Mouse (Mus musculus): ENCODE results near the gene Shisa8.

Shisa8 gene

GRCm38 (mm10) chr15:82177743-82178290, 34.8 kb downstream of the Shisa8 start:
- DNase-seq (ENCODE audit: low read depth, low spot score): no peak

DNA sequence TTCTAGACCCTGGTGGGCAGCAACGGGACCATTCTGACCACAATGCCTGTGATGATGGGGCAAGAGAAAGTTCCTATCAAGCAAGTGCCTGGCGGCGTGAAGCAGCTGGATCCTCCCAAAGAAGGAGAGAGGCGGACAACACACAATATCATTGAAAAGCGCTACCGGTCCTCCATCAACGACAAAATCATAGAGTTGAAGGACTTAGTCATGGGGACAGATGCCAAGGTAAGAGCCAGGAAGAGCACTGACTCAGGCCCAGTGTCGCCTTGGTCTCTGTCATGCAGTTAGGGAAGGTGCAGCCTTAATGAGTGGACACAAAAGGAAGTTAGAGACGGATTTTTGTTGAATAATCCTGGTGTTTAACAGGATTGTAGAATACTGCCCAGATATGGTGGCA, 37.5 kb downstream of the Shisa8 start:
- no peak for DNase-seq (ENCODE audit: low read depth, low spot score)

GRCm38 (mm10) chr15:82172648-82173047, 40.0 kb downstream of the Shisa8 start:
- DNase-seq (ENCODE audit: low read depth, low spot score): no peak

GRCm38 (mm10) chr15:82170437-82171377, 41.9 kb downstream of the Shisa8 start:
- no peak for DNase-seq (ENCODE audit: low read depth, low spot score)

GRCm38 (mm10) chr15:82169671-82170070, 42.9 kb downstream of the Shisa8 start:
- no peak for DNase-seq (ENCODE audit: low read depth, low spot score)

- DNase-seq (ENCODE audit: low read depth, low spot score): no peak
Observed at GRCm38 (mm10) chr15:82167201-82168168, 45.1 kb downstream of the Shisa8 start.

- no peak for DNase-seq (ENCODE audit: low read depth, low spot score)
Observed at GRCm38 (mm10) chr15:82166240-82167100, 46.1 kb downstream of the Shisa8 start.

GRCm38 (mm10) chr15:82165332-82166239, 47.0 kb downstream of the Shisa8 start:
- no peak for DNase-seq (ENCODE audit: low read depth, low spot score)

DNA sequence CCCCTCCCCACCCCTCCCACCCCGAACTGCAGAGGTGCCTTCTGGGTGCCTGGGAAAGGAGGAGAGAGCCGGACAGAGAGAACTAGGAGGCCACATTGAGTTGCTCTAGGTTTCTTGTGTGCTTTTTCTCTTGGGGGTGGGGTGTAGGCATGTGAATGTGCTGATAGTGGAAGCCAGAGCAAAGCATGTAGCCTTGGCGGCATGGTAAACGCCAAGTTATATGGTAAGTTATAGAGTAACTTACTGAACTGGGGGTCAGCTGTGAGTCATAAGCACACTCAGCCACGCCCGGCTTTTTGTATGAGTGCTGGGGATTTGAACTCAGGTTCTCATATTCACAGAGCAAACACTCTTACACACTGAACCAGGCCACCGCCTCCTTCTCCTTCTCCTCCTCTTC, 48.1 kb downstream of the Shisa8 start:
- no peak for DNase-seq (ENCODE audit: low read depth, low spot score)

DNA sequence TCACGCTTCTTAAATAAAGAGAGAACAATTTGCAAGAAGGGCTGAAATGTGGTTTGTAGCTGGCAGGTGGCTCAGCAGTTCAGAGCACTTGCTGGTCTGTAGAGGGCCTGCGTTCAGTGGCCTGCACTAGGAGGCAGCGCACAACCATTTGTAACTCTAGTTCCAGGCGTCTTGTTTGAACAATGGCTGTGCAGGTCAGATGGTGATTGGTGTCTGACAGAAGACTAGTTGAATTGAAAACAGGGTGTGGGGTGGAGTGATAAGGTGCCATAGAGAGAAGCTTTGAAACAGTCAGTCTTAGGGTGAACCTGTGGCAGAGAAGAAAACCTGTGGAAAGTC, 48.6 kb downstream of the Shisa8 start:
- DNase-seq (ENCODE audit: low read depth, low spot score): no peak

GRCm38 (mm10) chr15:82163356-82164060, 49.1 kb downstream of the Shisa8 start:
- DNase-seq (ENCODE audit: low read depth, low spot score): no peak

GRCm38 (mm10) chr15:82161965-82162600, 50.5 kb downstream of the Shisa8 start:
- DNase-seq (ENCODE audit: low read depth, low spot score): no peak

- DNase-seq (ENCODE audit: low read depth, low spot score): no peak
Observed at GRCm38 (mm10) chr15:82160731-82161640, 51.6 kb downstream of the Shisa8 start.

- no peak for DNase-seq (ENCODE audit: low read depth, low spot score)
Observed at GRCm38 (mm10) chr15:82159471-82159870, 53.1 kb downstream of the Shisa8 start.

GRCm38 (mm10) chr15:82158243-82159035, 54.2 kb downstream of the Shisa8 start:
- no peak for DNase-seq (ENCODE audit: low read depth, low spot score)

GRCm38 (mm10) chr15:82156902-82157301, 55.7 kb downstream of the Shisa8 start:
- no peak for DNase-seq (ENCODE audit: low read depth, low spot score)

- no peak for DNase-seq (ENCODE audit: low read depth, low spot score)
Observed at GRCm38 (mm10) chr15:82156298-82156697, 56.3 kb downstream of the Shisa8 start.
